Mouse (Mus musculus) cerebellum, adult 8-10 months (tissue): ENCODE data around the gene Ankrd35.
"Not testable (repeated sequence)": the region's sequence is repeated elsewhere in the genome, so short reads cannot be mapped to it uniquely, and the experiment has no call there.

Experiments used
- DNase-seq: peaks from one replicate; pipeline ENCODE4 v3.0.0; 2022

The Ankrd35 gene

GRCm38 (mm10) chr3:96707903-96708683 is 38.2 kb downstream of the Ankrd35 start, which contains the start of gene Nudt17:
Gene Nudt17, minus strand, starts transcription at chr3:96708562.
- DNase-seq, result peak; percentile 85

DNA sequence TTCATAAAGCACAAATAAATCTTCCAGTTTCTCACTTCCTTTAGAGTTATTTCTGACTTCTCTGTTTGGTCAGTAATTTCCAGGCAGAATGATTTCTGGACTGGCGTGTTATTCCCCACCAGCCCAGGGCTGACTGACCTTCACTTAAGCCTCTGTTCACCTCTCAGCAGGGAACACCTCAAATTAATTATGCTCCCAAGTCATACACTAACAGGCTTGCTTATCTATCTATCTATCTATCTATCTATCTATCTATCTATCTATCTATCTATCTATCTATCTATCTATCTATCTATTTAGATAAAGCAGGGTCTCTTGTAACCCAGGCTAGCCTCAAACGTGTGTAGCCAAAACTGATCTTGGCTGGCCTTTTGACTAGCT is 38.7 kb downstream of the Ankrd35 start:
- DNase-seq, result no peak

DNA sequence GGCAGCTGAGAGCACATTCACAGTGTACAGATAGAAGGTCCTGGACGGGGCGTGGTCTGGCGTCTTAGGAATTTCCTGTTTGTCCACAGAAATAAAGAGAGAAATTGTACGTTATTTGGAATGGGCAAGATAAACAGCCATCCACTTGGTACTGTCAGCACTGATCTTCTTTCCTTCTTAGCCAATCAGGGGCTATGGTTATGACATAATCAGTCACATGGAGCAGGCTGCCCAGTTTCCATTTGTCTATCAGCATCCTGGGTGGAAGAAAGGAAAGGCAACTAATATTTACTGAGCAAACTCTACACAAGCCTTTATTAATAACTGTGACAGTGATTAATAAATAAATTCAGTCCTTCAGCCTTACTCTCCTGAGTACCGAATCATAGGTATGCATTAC is 44.4 kb downstream of the Ankrd35 start:
- no peak for DNase-seq

DNA sequence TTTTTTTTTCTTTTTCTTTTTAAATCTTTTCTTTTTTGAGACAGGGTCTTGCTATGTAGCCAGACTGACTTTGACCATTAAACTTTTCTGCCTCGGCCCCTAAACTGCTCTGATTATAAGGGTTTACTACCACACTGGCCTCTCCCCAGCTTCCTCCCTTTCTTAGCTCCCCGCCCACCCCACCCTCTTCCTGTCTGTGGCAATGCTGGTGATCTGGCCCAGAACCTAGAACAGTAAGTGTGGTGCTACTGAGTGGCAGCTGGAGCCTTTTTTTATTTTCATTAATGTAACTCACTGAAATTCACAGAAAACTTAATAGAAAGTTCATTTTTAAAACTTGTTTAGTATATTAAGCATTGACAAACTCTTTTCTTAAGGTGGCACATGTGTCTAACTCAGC is 45.9 kb downstream of the Ankrd35 start:
- no peak for DNase-seq

GRCm38 (mm10) chr3:96719173-96719572 is 49.2 kb downstream of the Ankrd35 start:
- peak; percentile 83 for DNase-seq

DNA sequence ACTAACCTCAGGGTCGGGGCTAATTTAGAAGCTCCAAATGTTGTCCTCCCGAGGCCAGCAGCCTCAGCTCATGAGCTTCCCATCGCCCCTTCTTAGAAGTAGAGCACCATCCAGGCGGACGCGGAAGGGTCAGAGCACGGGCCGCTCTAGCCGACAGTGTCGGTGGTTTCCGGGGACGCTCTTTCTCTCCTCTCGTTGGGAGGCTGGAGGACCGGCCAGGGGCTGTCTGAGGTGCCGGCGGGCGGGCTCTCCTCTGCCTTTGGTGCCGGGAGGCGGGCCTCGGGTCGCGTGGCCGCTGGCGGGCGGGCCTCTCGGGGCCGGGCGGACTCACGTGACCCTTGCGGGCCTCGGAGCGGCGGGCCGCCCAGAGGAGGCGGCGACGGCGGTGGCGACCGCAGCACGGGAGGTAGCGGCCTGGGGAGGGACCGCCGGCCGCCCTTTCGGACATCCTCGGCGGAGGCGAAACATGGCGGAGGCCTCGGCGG is 57.5 kb downstream of the Ankrd35 start, which contains the start of the genes Polr3c and Rnf115:
TSS of gene Polr3c (minus strand) at position 286 of the 485 bp plus-strand sequence.
TSS of gene Rnf115 (plus strand) at position 322 of the 485 bp plus-strand sequence.
- DNase-seq, result peak; percentile 95

DNA sequence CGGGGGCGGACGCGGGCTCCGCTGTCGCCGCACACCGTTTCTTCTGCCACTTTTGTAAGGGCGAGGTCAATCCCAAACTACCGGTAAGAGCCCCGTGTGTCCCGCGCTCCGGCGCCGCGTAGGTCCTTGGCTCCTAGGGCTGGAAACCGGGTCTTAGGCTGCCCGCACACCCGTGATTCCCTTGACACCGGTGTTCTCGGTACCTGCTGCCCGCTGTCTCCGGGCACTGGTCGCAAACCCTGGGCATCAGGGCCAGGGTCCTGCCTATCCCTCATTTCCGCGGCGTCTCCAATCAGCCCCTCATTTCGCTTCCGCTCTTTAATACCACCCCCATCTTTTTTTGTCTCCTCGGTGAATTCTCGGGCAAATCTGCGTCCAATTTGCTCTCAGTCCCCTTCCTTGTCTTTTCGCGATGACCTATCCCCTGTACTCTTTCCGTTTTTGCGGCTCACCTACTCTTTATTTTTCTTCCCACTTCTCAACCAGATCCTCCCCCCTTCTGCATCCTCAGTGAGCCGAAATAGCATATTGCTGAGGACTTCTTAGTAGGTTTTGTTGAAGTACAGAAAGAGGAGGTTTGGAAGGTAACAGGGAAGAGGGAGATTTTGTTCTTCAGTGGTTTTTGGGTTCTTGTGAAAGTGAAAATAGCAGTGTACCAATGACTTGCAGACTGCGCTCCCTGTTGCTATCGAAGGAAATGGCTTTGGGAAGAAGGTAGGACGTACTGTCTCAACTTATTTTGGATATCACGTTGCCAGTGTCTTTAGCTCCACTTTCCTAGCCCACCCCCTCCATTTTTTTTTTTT is 58.1 kb downstream of the Ankrd35 start:
- no peak for DNase-seq

DNA sequence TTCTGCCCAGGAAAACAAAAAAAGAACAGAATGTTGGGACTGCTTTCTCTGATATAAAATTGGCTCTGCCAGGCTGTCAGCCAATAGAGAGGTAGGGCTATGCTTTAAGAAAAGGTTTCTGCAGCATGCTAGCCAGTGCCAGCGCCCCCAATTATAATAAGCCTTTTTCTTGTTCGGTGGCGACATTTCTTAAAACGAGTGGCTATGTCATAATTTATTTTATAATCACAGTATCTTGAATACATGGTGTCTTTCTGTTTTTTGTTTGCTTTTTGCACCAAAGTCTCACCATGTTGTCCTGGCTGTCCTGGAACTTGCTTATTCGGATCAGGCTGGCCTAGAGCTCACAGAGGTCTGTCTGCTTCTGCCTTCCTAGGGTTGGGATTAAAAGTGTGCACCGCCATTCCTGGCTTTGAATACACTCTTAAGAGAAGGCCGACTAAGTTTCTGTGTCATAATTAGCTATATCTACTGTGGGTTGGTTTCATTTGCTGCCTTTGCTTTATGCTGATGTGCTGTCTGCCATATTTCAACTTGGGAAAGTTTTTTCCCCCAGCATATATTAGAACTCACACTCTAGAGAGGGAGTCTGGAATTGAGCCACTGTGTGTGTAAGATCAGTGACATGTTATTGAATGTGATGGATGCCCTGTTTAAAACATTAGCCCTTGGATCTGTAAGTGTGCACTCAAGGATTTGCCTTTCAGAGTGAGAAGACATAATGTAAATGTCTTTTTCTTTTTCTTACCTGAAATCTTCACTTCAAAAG is 58.9 kb downstream of the Ankrd35 start:
- DNase-seq, result no peak

DNA sequence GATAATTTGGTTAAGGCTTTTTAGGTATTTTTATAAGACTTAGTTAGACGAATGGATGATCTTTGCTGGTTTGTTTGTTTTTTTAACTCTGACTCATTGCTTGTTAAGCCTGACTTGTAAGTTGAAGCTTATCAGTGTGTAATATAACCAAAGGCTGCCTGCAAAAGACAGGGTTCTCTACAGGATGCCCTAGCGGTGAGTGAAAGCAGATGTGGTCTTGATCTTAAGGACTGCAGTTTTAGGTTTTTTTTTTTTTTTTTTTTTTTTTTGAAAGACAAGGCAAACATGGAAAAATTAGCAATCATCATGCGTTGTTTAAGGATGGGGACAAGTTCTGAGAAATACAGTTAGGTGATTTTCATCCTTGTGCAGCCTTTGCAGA is 59.5 kb downstream of the Ankrd35 start:
- DNase-seq, result no peak

DNA sequence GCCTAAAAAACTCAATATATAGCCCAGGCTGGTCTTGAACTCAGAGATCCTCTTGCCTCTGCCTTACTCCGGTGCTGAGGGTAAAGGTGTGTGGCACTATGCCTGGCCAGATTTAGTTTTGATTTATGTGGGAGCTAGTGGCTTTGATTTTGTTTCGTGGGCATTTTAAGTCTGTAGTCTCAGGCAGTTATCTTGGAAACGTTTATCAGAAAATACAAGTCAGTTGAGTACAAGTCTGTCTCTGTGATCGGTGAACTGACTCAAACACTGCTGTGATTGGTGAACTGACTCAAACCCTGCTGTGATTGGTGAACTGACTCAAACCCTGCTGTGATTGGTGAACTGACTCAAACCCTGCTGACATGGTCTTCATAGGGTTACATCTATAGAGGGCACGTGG is 60.9 kb downstream of the Ankrd35 start:
- DNase-seq, result no peak

- no peak for DNase-seq
These were observed 64.1 kb downstream of the Ankrd35 start for GRCm38 (mm10) chr3:96733984-96734383.

DNA sequence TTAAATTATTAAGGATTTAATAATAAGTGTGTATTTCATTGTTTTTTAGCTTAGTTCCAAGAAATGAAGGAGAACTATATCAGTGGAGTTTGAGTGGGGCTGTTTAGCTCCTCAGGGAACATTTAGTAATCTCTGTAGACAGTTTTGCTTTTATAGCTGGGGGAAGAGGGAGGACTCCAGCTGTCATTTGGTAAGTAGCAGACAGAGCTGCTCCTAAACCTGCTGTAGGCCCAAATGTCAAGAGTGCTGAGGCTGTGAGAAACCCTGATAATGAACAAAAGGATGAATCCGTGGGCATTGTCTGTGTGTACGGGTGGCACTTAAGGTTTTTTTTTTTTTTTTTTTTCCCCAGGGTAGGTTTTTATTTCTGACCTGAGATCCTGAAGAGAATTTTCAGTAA is 65.3 kb downstream of the Ankrd35 start:
- DNase-seq, result no peak

DNA sequence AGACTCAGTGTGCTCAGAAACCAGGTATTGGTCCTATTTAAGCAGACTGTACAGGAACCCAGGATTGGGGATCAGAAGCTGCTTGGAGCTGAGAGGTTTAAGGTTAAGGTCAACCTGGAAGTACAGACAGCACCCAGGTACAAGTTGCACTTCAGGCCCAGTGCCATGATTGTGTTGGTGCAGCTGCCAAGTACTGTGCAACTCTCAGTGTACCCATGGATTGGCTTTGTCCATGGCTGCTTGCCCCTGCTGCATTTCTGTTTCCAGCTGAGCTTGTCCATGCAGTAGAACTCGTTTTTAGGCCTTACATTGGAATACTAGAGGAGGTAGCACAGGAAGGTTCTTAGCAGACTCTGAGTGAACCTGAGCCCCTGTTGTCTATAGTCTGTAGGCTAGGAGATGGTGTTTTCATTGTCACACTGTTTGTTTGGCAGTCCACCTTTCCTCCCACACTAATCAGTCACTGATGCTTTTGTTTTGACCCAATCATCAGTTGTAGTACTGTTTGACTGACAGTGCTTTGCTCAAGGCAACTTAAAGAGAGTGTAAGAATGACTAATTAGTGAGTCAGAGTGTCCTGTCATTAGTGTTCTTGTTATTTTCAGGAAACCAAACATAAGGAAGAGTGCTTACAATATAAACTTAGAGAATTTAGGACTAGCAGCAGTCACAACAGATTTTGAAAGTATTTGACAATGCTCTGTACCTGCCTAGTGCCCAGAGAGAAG is 67.2 kb downstream of the Ankrd35 start:
- DNase-seq, result no peak

GRCm38 (mm10) chr3:96737995-96738394 is 68.1 kb downstream of the Ankrd35 start:
- no peak for DNase-seq

- not testable (repeated sequence) for DNase-seq
These were observed 70.3 kb downstream of the Ankrd35 start for GRCm38 (mm10) chr3:96740279-96740678.
